Mouse (Mus musculus) lung, adult 2 months (tissue): ENCODE results near the gene Pde4b.

Experiments
- CTCF ChIP-seq: fragments of 200-500 bp; IDR thresholded peaks from 2 replicates; pipeline ENCODE4 v1.5.1; 2011; ENCODE audit warnings: mild to moderate bottlenecking, low read length, control low read depth; ENCODE audit not compliant: insufficient read depth
- POLR2A ChIP-seq: fragments of 200-500 bp; IDR thresholded peaks from 2 replicates; pipeline ENCODE4 v1.6.1; 2011; ENCODE audit warnings: low read depth, mild to moderate bottlenecking, control low read depth, low read length, borderline replicate concordance; ENCODE audit errors: extremely low read depth

- TF ChIP-seq CTCF (no peak), POLR2A (no peak)
Observed at GRCm38 (mm10) chr4:102233633-102234032, 146.3 kb downstream of the Pde4b start.
